Mouse (Mus musculus): Measurements from ENCODE around the gene Scube1. TPM values are rescaled to one million over a fixed set of nuclear protein-coding genes. Genes with fewer than 3 reads are reported as not detected.

The Scube1 gene
- total and polyA plus RNA-seq, 3 experiments: not detected

GRCm38 (mm10) chr15:83568544-83568943 lies 156.3 kb downstream of the Scube1 start:
- Histone ChIP-seq H3K4me3 (replicated peaks in 1 of 3; ENCODE audit: low read depth in 2 of 3, low read length in 2 of 3, poor library complexity in 1 of 3) (no peak overlapping the region), H3K27ac (ENCODE audit: insufficient read depth, low read depth) (no peak overlapping the region), H3K4me2 (ENCODE audit: insufficient read depth, low read depth, poor library complexity, severe bottlenecking) (no peak overlapping the region), H3K4me1 (ENCODE audit: control insufficient read depth in 1 of 2, insufficient read depth in 2 of 2) (peaks cover 3 to 29% of the 10 kb centered on the region in 2 experiments; a peak in 3 of 4 replicates), H3K36me3 (replicated peaks in 1 of 2; ENCODE audit: control insufficient read depth in 1 of 2, insufficient read depth in 1 of 2, low read length in 1 of 2) (peaks cover 5 to 18% of the 10 kb centered on the region in 2 experiments), H3K79me2 (replicated peaks; ENCODE audit: control insufficient read depth, extremely low read depth, insufficient read depth, poor library complexity, severe bottlenecking) (no peaks in the 10 kb centered on the region), H3K9ac (ENCODE audit: insufficient read depth, low read depth) (no peak overlapping the region), H3K9me3 (replicated peaks; ENCODE audit: low read length) (no peaks in the 10 kb centered on the region), H3K27me3 (replicated peaks) (no peaks in the 10 kb centered on the region)
- in situ Hi-C loops (cut with MboI; ENCODE audit: low pct_ligation_motif_present, low pct_unique_long_range_greater_than_20kb, low sequenced_read_pairs) (no loop called here), dilution Hi-C loops (cut with MboI; ENCODE audit: extremely low pct_ligation_motif_present, extremely low pct_unique_long_range_greater_than_20kb, low sequenced_read_pairs) (no loop called here)
- DNase-seq (ENCODE audit: extremely low read depth): no peak
- TF ChIP-seq TBP (conservative IDR thresholded peaks at IDR 0.05; ENCODE audit: low read depth, low read length) (no peak), MXI1 (IDR thresholded peaks at IDR 0.05; ENCODE audit: low read depth, low read length) (no peak), USF1 (IDR thresholded peaks at IDR 0.05; ENCODE audit: low read depth, low read length) (no peak), CTCF (conservative IDR thresholded peaks at IDR 0.05 in 1 of 2, IDR thresholded peaks at IDR 0.05 in 1 of 2; ENCODE audit: low read depth in 2 of 2, low read length in 2 of 2) (no peak), ETS1 (conservative IDR thresholded peaks at IDR 0.05; ENCODE audit: low read depth, low read length) (no peak), SIN3A (IDR thresholded peaks at IDR 0.05; ENCODE audit: low read length) (no peak), CHD2 (IDR thresholded peaks at IDR 0.05; ENCODE audit: low read length) (no peak)

GRCm38 (mm10) chr15:83567728-83568127 lies 157.1 kb downstream of the Scube1 start:
- Histone ChIP-seq H3K9me3 (replicated peaks; ENCODE audit: low read length) (no peaks in the 10 kb centered on the region), H3K27me3 (replicated peaks) (no peaks in the 10 kb centered on the region), H3K79me2 (replicated peaks; ENCODE audit: control insufficient read depth, extremely low read depth, insufficient read depth, poor library complexity, severe bottlenecking) (no peaks in the 10 kb centered on the region), H3K36me3 (replicated peaks in 1 of 2; ENCODE audit: control insufficient read depth in 1 of 2, insufficient read depth in 1 of 2, low read length in 1 of 2) (peaks cover 3 to 16% of the 10 kb centered on the region in 2 experiments), H3K4me2 (ENCODE audit: insufficient read depth, low read depth, poor library complexity, severe bottlenecking) (no peak overlapping the region), H3K9ac (ENCODE audit: insufficient read depth, low read depth) (no peak overlapping the region), H3K27ac (ENCODE audit: insufficient read depth, low read depth) (no peak overlapping the region), H3K4me1 (ENCODE audit: control insufficient read depth in 1 of 2, insufficient read depth in 2 of 2) (peaks cover 3 to 32% of the 10 kb centered on the region in 2 experiments; a peak in 3 of 4 replicates), H3K4me3 (replicated peaks in 1 of 3; ENCODE audit: low read depth in 2 of 3, low read length in 2 of 3, poor library complexity in 1 of 3) (no peak overlapping the region)
- in situ Hi-C loops (cut with MboI; ENCODE audit: low pct_ligation_motif_present, low pct_unique_long_range_greater_than_20kb, low sequenced_read_pairs) (no loop called here), dilution Hi-C loops (cut with MboI; ENCODE audit: extremely low pct_ligation_motif_present, extremely low pct_unique_long_range_greater_than_20kb, low sequenced_read_pairs) (no loop called here)
- TF ChIP-seq MAZ (IDR thresholded peaks at IDR 0.05; ENCODE audit: low read depth, low read length): no peak
- TF ChIP-seq CHD2 (IDR thresholded peaks at IDR 0.05; ENCODE audit: low read length): no peak
- TF ChIP-seq CTCF (conservative IDR thresholded peaks at IDR 0.05 in 1 of 2, IDR thresholded peaks at IDR 0.05 in 1 of 2; ENCODE audit: low read depth in 2 of 2, low read length in 2 of 2): no peak
- no peak for TF ChIP-seq CHD1 (IDR thresholded peaks at IDR 0.05; ENCODE audit: low read depth, low read length)
- TF ChIP-seq ZNF384 (IDR thresholded peaks at IDR 0.05; ENCODE audit: low read depth, low read length): no peak
- no peak for TF ChIP-seq BHLHE40 (IDR thresholded peaks at IDR 0.05; ENCODE audit: low read depth, low read length)
- no peak for TF ChIP-seq PAX5 (IDR thresholded peaks at IDR 0.05; ENCODE audit: low read length)
- no peak for TF ChIP-seq KAT2A (IDR thresholded peaks at IDR 0.05; ENCODE audit: insufficient replicate concordance, low read length)
- no peak for TF ChIP-seq MYC (IDR thresholded peaks at IDR 0.05; ENCODE audit: low read depth, low read length)
- TF ChIP-seq ZC3H11A (IDR thresholded peaks at IDR 0.05; ENCODE audit: low read depth, low read length): no peak
- no peak for TF ChIP-seq MXI1 (IDR thresholded peaks at IDR 0.05; ENCODE audit: low read depth, low read length)
- TF ChIP-seq JUN (IDR thresholded peaks at IDR 0.05; ENCODE audit: insufficient read depth, low read depth, low read length): no peak
- TF ChIP-seq E2F4 (IDR thresholded peaks at IDR 0.05; ENCODE audit: insufficient replicate concordance, low read depth, low read length): no peak
- no peak for TF ChIP-seq RAD21 (IDR thresholded peaks at IDR 0.05; ENCODE audit: low read depth, low read length)
- TF ChIP-seq ETS1 (conservative IDR thresholded peaks at IDR 0.05; ENCODE audit: low read depth, low read length): no peak
- no peak for TF ChIP-seq USF2 (conservative IDR thresholded peaks at IDR 0.05; ENCODE audit: low read depth, low read length)
- TF ChIP-seq ZKSCAN1 (IDR thresholded peaks at IDR 0.05; ENCODE audit: borderline replicate concordance, low read depth, low read length): no peak
- no peak for TF ChIP-seq NELFE (IDR thresholded peaks at IDR 0.05; ENCODE audit: low read depth, low read length)
- TF ChIP-seq GABPA (IDR thresholded peaks at IDR 0.05; ENCODE audit: insufficient replicate concordance, low read depth, low read length): no peak
- no peak for TF ChIP-seq IRF4 (IDR thresholded peaks at IDR 0.05; ENCODE audit: low read depth, low read length)
- DNase-seq (ENCODE audit: extremely low read depth): no peak

Measured in CH12.LX (cell line).